Mouse (Mus musculus): ENCODE measurements around the gene Iqcf3.

DNA sequence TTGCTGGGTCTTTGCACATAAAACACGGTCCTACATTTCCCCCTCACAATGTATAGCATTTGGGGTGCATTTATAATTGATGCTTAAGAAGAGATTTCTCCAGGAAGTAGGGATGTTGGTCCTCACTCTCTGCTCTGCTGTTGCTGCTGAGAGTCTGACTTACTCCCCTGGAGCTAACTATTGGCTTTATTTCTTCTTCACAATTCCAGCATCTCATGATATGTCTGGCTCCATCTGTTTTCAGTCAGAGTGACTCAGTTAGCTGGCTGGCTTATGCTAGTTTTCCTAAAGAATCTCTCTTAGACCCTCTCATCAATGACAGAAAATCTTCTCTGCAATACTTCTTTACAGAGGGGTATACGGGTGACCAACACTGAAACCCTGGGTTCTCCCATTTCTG, 14.7 kb upstream of the Iqcf3 start:
- no peak for TF ChIP-seq CTCF (IDR thresholded peaks at IDR 0.05; ENCODE audit: extremely low read depth, insufficient read depth, insufficient read length, insufficient replicate concordance)
- TF ChIP-seq POLR2A (IDR thresholded peaks at IDR 0.05; ENCODE audit: low read depth, low read length) = no peak
